Mouse (Mus musculus) erythroblast, embryonic 14.5 days (primary cell): Measurements from ENCODE around the gene Mms19. TPM values are rescaled to one million over a fixed set of nuclear protein-coding genes. Genes with fewer than 3 reads are reported as not detected.

Source experiments
- H3K27me3 ChIP-seq: 2 replicates; pipeline ENCODE4 v1.6.1; 2012; ENCODE audit warnings: inconsistent platforms; ENCODE audit not compliant: control insufficient read depth
- H3K36me3 ChIP-seq: 2 replicates; pipeline ENCODE4 v1.6.1; 2012; ENCODE audit warnings: mild to moderate bottlenecking, inconsistent platforms; ENCODE audit not compliant: control insufficient read depth
- H3K4me1 ChIP-seq: 2 replicates; pipeline ENCODE4 v1.6.1; 2012; ENCODE audit warnings: inconsistent platforms; ENCODE audit not compliant: control insufficient read depth
- H3K4me3 ChIP-seq: replicated peaks from 2 replicates; pipeline ENCODE3; 2012; ENCODE audit warnings: moderate library complexity, mild to moderate bottlenecking, inconsistent platforms
- H3K9me3 ChIP-seq: 2 replicates; pipeline ENCODE4 v1.6.1; 2012; ENCODE audit warnings: low read length, inconsistent platforms, mixed read lengths; ENCODE audit not compliant: control insufficient read depth
- GATA1 ChIP-seq: IDR thresholded peaks from 2 replicates; pipeline ENCODE4 v1.6.1; 2012; ENCODE audit warnings: low read length, inconsistent platforms, mixed read lengths
- TAL1 ChIP-seq: IDR thresholded peaks from 3 replicates; pipeline ENCODE4 v1.6.1; 2012; ENCODE audit warnings: low read length, inconsistent platforms, mixed read lengths
- polyA plus RNA-seq: library from polyadenylated mRNA; stranded (reverse); fragments of >175 nt; gene quantifications from 2 replicates; pipeline ENCODE4 v1.2.3, GENCODE M21; 2012

Mms19 gene
- polyA plus RNA-seq, 1 experiment = 0.65 TPM

GRCm38 (mm10) chr19:42015001-42015400, 34.0 kb upstream of the Mms19 start:
- no peaks in the 10 kb centered on the region for H3K9me3 ChIP-seq
- no peak overlapping the region for H3K4me3 ChIP-seq
- TF ChIP-seq GATA1 (no peak), TAL1 (no peak)
- no peaks in the 10 kb centered on the region for H3K27me3 ChIP-seq
- H3K36me3 ChIP-seq = no peaks in the 10 kb centered on the region
- no peaks in the 10 kb centered on the region for H3K4me1 ChIP-seq

- Histone ChIP-seq H3K9me3 (no peaks in the 10 kb centered on the region), H3K36me3 (no peaks in the 10 kb centered on the region), H3K27me3 (no peaks in the 10 kb centered on the region), H3K4me1 (no peaks in the 10 kb centered on the region), H3K4me3 (no peak overlapping the region)
- no peak for TF ChIP-seq GATA1
- TF ChIP-seq TAL1 = no peak
These were observed 33.4 kb upstream of the Mms19 start for GRCm38 (mm10) chr19:42014231-42014825.

- Histone ChIP-seq H3K4me1 (no peaks in the 10 kb centered on the region), H3K9me3 (no peaks in the 10 kb centered on the region), H3K27me3 (no peaks in the 10 kb centered on the region), H3K36me3 (no peaks in the 10 kb centered on the region), H3K4me3 (no peak overlapping the region)
- TF ChIP-seq GATA1 (no peak), TAL1 (no peak)
These were observed 30.2 kb upstream of the Mms19 start for GRCm38 (mm10) chr19:42011123-42011522.

GRCm38 (mm10) chr19:42010436-42010835, 29.5 kb upstream of the Mms19 start:
- no peaks in the 10 kb centered on the region for H3K27me3 ChIP-seq
- no peaks in the 10 kb centered on the region for H3K9me3 ChIP-seq
- no peaks in the 10 kb centered on the region for H3K4me1 ChIP-seq
- H3K4me3 ChIP-seq = no peak overlapping the region
- TF ChIP-seq TAL1 (no peak), GATA1 (no peak)
- no peaks in the 10 kb centered on the region for H3K36me3 ChIP-seq

GRCm38 (mm10) chr19:42009067-42009466, 28.1 kb upstream of the Mms19 start:
- Histone ChIP-seq H3K27me3 (no peaks in the 10 kb centered on the region), H3K4me3 (no peak overlapping the region), H3K36me3 (no peaks in the 10 kb centered on the region), H3K4me1 (no peaks in the 10 kb centered on the region), H3K9me3 (no peaks in the 10 kb centered on the region)
- no peak for TF ChIP-seq GATA1
- TF ChIP-seq TAL1 = no peak

GRCm38 (mm10) chr19:42008586-42008985, 27.6 kb upstream of the Mms19 start:
- no peak for TF ChIP-seq TAL1
- TF ChIP-seq GATA1 = no peak
- Histone ChIP-seq H3K4me1 (no peaks in the 10 kb centered on the region), H3K4me3 (no peak overlapping the region), H3K36me3 (no peaks in the 10 kb centered on the region), H3K27me3 (no peaks in the 10 kb centered on the region), H3K9me3 (no peaks in the 10 kb centered on the region)

- H3K9me3 ChIP-seq = no peaks in the 10 kb centered on the region
- no peak for TF ChIP-seq GATA1
- no peak for TF ChIP-seq TAL1
- H3K4me3 ChIP-seq = no peak overlapping the region
- no peaks in the 10 kb centered on the region for H3K36me3 ChIP-seq
- H3K27me3 ChIP-seq = no peaks in the 10 kb centered on the region
- H3K4me1 ChIP-seq = no peaks in the 10 kb centered on the region
These were observed 25.6 kb upstream of the Mms19 start for GRCm38 (mm10) chr19:42006568-42006967.

GRCm38 (mm10) chr19:42005616-42006015, 24.7 kb upstream of the Mms19 start:
- TF ChIP-seq GATA1 (no peak), TAL1 (no peak)
- H3K4me3 ChIP-seq = no peak overlapping the region
- no peaks in the 10 kb centered on the region for H3K9me3 ChIP-seq
- no peaks in the 10 kb centered on the region for H3K36me3 ChIP-seq
- H3K27me3 ChIP-seq = no peaks in the 10 kb centered on the region
- H3K4me1 ChIP-seq = no peaks in the 10 kb centered on the region

- Histone ChIP-seq H3K36me3 (no peaks in the 10 kb centered on the region), H3K9me3 (no peaks in the 10 kb centered on the region), H3K4me1 (no peaks in the 10 kb centered on the region), H3K4me3 (no peak overlapping the region), H3K27me3 (no peaks in the 10 kb centered on the region)
- no peak for TF ChIP-seq GATA1
- no peak for TF ChIP-seq TAL1
These were observed 23.3 kb upstream of the Mms19 start for GRCm38 (mm10) chr19:42004258-42004657.

GRCm38 (mm10) chr19:42001253-42001980, 20.5 kb upstream of the Mms19 start:
- Histone ChIP-seq H3K27me3 (no peaks in the 10 kb centered on the region; the same call in 1 of the 2 replicates), H3K9me3 (no peaks in the 10 kb centered on the region), H3K36me3 (no peaks in the 10 kb centered on the region), H3K4me1 (no peaks in the 10 kb centered on the region), H3K4me3 (no peak overlapping the region)
- TF ChIP-seq GATA1 (no peak), TAL1 (no peak)
